ENCODE assay signal across 8 mouse cellular contexts in genomic region chr2:164745843-164746479, GRCm38 (mm10). TPM values are rescaled to one million over a fixed set of nuclear protein-coding genes. Genes with fewer than 3 reads are reported as not detected.
DNase-seq lines count a peak whose midpoint lies in the region; ATAC-seq lines count a peak whose summit lies in the region.

Gene Wfdc3, minus strand, starts transcription at chr2:164745931.
Gene Dnttip1, plus strand, starts transcription at chr2:164745983.

- ATAC-seq in inflammation-experienced regulatory T-cells, adult 6 months, result peak; percentile 97
- ATAC-seq in megakaryocyte progenitor cell, adult 5-6 weeks (replicated peaks; ENCODE audit: poor library complexity), result peak; percentile 87

- DNase-seq in adrenal gland, adult 18-20 months (ENCODE audit: low spot score in 2 of 2), result peak; percentile 95
- DNase-seq in embryo, embryonic 10.5 days (ENCODE audit: low spot score), result peak; percentile 94
- DNase-seq in gastrocnemius, postnatal 25 days, result peak; percentile 89
- DNase-seq in left cerebral cortex, postnatal 10 days (ENCODE audit: extremely low spot score in 1 of 2, low spot score in 2 of 2), result peak; percentile 88 to 96
- DNase-seq in right cerebral cortex, postnatal 10 days (ENCODE audit: low spot score in 2 of 2), result peak; percentile 96 to 97
- DNase-seq in urinary bladder, postnatal 14 days (ENCODE audit: low spot score), result peak; percentile 93

- intact Hi-C loops in left cerebral cortex, postnatal 10 days (cut with DNase I), result no loop called here

RNA-seq across cellular contexts. Expression of gene Wfdc3, which starts in this region (rescaled TPM):
- under 1 TPM; 0.20 to 0.45 TPM for total RNA-seq in adrenal gland, adult 18-20 months (2021)
- not detected for total RNA-seq in gastrocnemius, postnatal 25 days (2021)
- polyA plus RNA-seq in inflammation-experienced regulatory T-cells, adult 6 months (2017; shearing (Covaris generic)), result not detected
- 1 to 10 TPM in 1 of 2 experiments, under 1 TPM in 1; 0.94 to 1.1 TPM for total RNA-seq in left cerebral cortex, postnatal 10 days (2021)
- 0.20 and 0.29 TPM in 2 replicates for total RNA-seq in megakaryocyte progenitor cell, adult 5-6 weeks (2015)
- total RNA-seq in megakaryocyte progenitor cell, adult 5-6 weeks (2017), result 0.41 TPM in 1 of 2 replicates, not detected in the other

RNA-seq across cellular contexts. Expression of gene Dnttip1, which starts in this region (rescaled TPM):
- 10 to 100 TPM; 34.0 to 35.2 TPM for total RNA-seq in adrenal gland, adult 18-20 months (2021)
- total RNA-seq in gastrocnemius, postnatal 25 days (2021), result 10 to 100 TPM; 17.0 to 17.5 TPM
- 1 to 10 TPM; 3.8 to 7.8 (median 5.0) TPM for polyA plus RNA-seq in inflammation-experienced regulatory T-cells, adult 6 months (2017; shearing (Covaris generic))
- 10 to 100 TPM; 32.7 to 34.1 TPM for total RNA-seq in left cerebral cortex, postnatal 10 days (2021)
- 24.1 and 31.3 TPM in 2 replicates for total RNA-seq in megakaryocyte progenitor cell, adult 5-6 weeks (2015)
- total RNA-seq in megakaryocyte progenitor cell, adult 5-6 weeks (2017), result 32.0 and 38.4 TPM in 2 replicates

Comparison
In these comparisons a context has a peak if more than half of its experiments do, and no peak if none do; other contexts are left out.
1. Peak in every context shown above with its lines: DNase-seq and ATAC-seq.